Mouse (Mus musculus): ENCODE data around the gene Kiss1r. TPM values are rescaled to one million over a fixed set of nuclear protein-coding genes. Genes with fewer than 3 reads are reported as not detected.

Gene Kiss1r
- polyA plus RNA-seq, 1 experiment from 2014 or later, result 0.51 TPM

- Histone ChIP-seq H3K4me2 (ENCODE audit: low read length) (no peak overlapping the region), H3K36me3 (ENCODE audit: control insufficient read depth, insufficient read depth, low read length) (peaks cover 33% of the 10 kb centered on the region), H3K9me3 (ENCODE audit: control insufficient read depth, low read length) (no peaks in the 10 kb centered on the region), H3K9ac (ENCODE audit: low read length) (0 out of 2 replicates have a peak overlapping the region, but pooled peaks have one; percentile 7), H3K27ac (ENCODE audit: low read depth) (no peak overlapping the region), H3K27me3 (replicated peaks; ENCODE audit: control insufficient read depth, insufficient read depth, low read length) (no peaks in the 10 kb centered on the region), H3K4me3 (ENCODE audit: low read depth, low read length) (no peak overlapping the region), H3K4me1 (replicated peaks; ENCODE audit: control insufficient read depth, insufficient read depth, low read length) (peaks cover 36% of the 10 kb centered on the region)
- WGBS, result 87% methylated on average over 18 of the region's 18 CpGs
- DNase-seq (ENCODE audit: low spot score), result no peak
- ATAC-seq (replicated peaks; ENCODE audit: low FRiP score, low TSS enrichment, low read depth), result no peak
These were observed 13.4 kb downstream of the Kiss1r start for GRCm38 (mm10) chr10:79929967-79930825.

GRCm38 (mm10) chr10:79930826-79931186 lies 14.0 kb downstream of the Kiss1r start:
- DNase-seq (ENCODE audit: low spot score) (no peak), ATAC-seq (replicated peaks; ENCODE audit: low FRiP score, low TSS enrichment, low read depth) (no peak)
- Histone ChIP-seq H3K9me3 (ENCODE audit: control insufficient read depth, low read length) (no peaks in the 10 kb centered on the region), H3K27ac (ENCODE audit: low read depth) (no peak overlapping the region), H3K4me3 (ENCODE audit: low read depth, low read length) (no peak overlapping the region), H3K27me3 (replicated peaks; ENCODE audit: control insufficient read depth, insufficient read depth, low read length) (no peaks in the 10 kb centered on the region), H3K4me1 (replicated peaks; ENCODE audit: control insufficient read depth, insufficient read depth, low read length) (peaks cover 33% of the 10 kb centered on the region), H3K4me2 (ENCODE audit: low read length) (no peak overlapping the region), H3K36me3 (ENCODE audit: control insufficient read depth, insufficient read depth, low read length) (peaks cover 39% of the 10 kb centered on the region), H3K9ac (ENCODE audit: low read length) (no peak overlapping the region)
- WGBS, result 91% methylated on average over 16 of the region's 16 CpGs

GRCm38 (mm10) chr10:79931797-79932196 lies 15.0 kb downstream of the Kiss1r start:
- no peak for DNase-seq (ENCODE audit: low spot score)
- Histone ChIP-seq H3K4me3 (ENCODE audit: low read depth, low read length) (no peak overlapping the region), H3K36me3 (ENCODE audit: control insufficient read depth, insufficient read depth, low read length) (peaks cover 44% of the 10 kb centered on the region), H3K9ac (ENCODE audit: low read length) (no peak overlapping the region), H3K4me1 (replicated peaks; ENCODE audit: control insufficient read depth, insufficient read depth, low read length) (peaks cover 37% of the 10 kb centered on the region), H3K4me2 (ENCODE audit: low read length) (no peak overlapping the region), H3K27ac (ENCODE audit: low read depth) (no peak overlapping the region), H3K27me3 (replicated peaks; ENCODE audit: control insufficient read depth, insufficient read depth, low read length) (no peaks in the 10 kb centered on the region), H3K9me3 (ENCODE audit: control insufficient read depth, low read length) (no peaks in the 10 kb centered on the region)
- ATAC-seq (replicated peaks; ENCODE audit: low FRiP score, low TSS enrichment, low read depth), result no peak
- WGBS, result 76% methylated on average over 9 of the region's 9 CpGs

- peak overlapping the region; percentile 43; the same call in 1 of the 2 replicates for H3K27ac ChIP-seq (ENCODE audit: low read depth)
- H3K36me3 ChIP-seq (ENCODE audit: control insufficient read depth, insufficient read depth, low read length), result peaks cover 53% of the 10 kb centered on the region
- no peak overlapping the region for H3K4me3 ChIP-seq (ENCODE audit: low read depth, low read length)
- ATAC-seq (replicated peaks; ENCODE audit: low FRiP score, low TSS enrichment, low read depth) (no peak), DNase-seq (ENCODE audit: low spot score) (no peak)
- no peak overlapping the region for H3K4me2 ChIP-seq (ENCODE audit: low read length)
- H3K9me3 ChIP-seq (ENCODE audit: control insufficient read depth, low read length), result no peaks in the 10 kb centered on the region
- H3K9ac ChIP-seq (ENCODE audit: low read length), result 0 out of 2 replicates have a peak overlapping the region, but pooled peaks have one; percentile 7
- peaks cover 39% of the 10 kb centered on the region for H3K4me1 ChIP-seq (replicated peaks; ENCODE audit: control insufficient read depth, insufficient read depth, low read length)
- WGBS, result 22% methylated on average over 8 of the region's 8 CpGs
- H3K27me3 ChIP-seq (replicated peaks; ENCODE audit: control insufficient read depth, insufficient read depth, low read length), result no peaks in the 10 kb centered on the region
These were observed 16.0 kb downstream of the Kiss1r start for GRCm38 (mm10) chr10:79932736-79933135.

- Histone ChIP-seq H3K4me2 (ENCODE audit: low read length) (no peak overlapping the region), H3K9ac (ENCODE audit: low read length) (no peak overlapping the region), H3K27me3 (replicated peaks; ENCODE audit: control insufficient read depth, insufficient read depth, low read length) (no peaks in the 10 kb centered on the region), H3K4me1 (replicated peaks; ENCODE audit: control insufficient read depth, insufficient read depth, low read length) (peaks cover 39% of the 10 kb centered on the region), H3K4me3 (ENCODE audit: low read depth, low read length) (no peak overlapping the region), H3K27ac (ENCODE audit: low read depth) (0 out of 2 replicates have a peak overlapping the region, but pooled peaks have one; percentile 43), H3K36me3 (ENCODE audit: control insufficient read depth, insufficient read depth, low read length) (peaks cover 57% of the 10 kb centered on the region), H3K9me3 (ENCODE audit: control insufficient read depth, low read length) (no peaks in the 10 kb centered on the region)
- ATAC-seq (replicated peaks; ENCODE audit: low FRiP score, low TSS enrichment, low read depth), result no peak
- DNase-seq (ENCODE audit: low spot score), result no peak
- 61% methylated on average over 9 of the region's 9 CpGs for WGBS
These were observed 16.4 kb downstream of the Kiss1r start for GRCm38 (mm10) chr10:79933145-79933679.

- no peak overlapping the region for H3K4me2 ChIP-seq (ENCODE audit: low read length)
- H3K9me3 ChIP-seq (ENCODE audit: control insufficient read depth, low read length), result no peaks in the 10 kb centered on the region
- ATAC-seq (replicated peaks; ENCODE audit: low FRiP score, low TSS enrichment, low read depth), result no peak
- peaks cover 57% of the 10 kb centered on the region for H3K36me3 ChIP-seq (ENCODE audit: control insufficient read depth, insufficient read depth, low read length)
- H3K4me1 ChIP-seq (replicated peaks; ENCODE audit: control insufficient read depth, insufficient read depth, low read length), result peaks cover 37% of the 10 kb centered on the region
- H3K27me3 ChIP-seq (replicated peaks; ENCODE audit: control insufficient read depth, insufficient read depth, low read length), result no peaks in the 10 kb centered on the region
- no peak overlapping the region for H3K27ac ChIP-seq (ENCODE audit: low read depth)
- DNase-seq (ENCODE audit: low spot score), result no peak
- no peak overlapping the region for H3K9ac ChIP-seq (ENCODE audit: low read length)
- H3K4me3 ChIP-seq (ENCODE audit: low read depth, low read length), result no peak overlapping the region
- WGBS, result 72% methylated on average over 6 of the region's 6 CpGs
These were observed 17.1 kb downstream of the Kiss1r start for GRCm38 (mm10) chr10:79933861-79934260.

- no peak overlapping the region for H3K4me3 ChIP-seq (ENCODE audit: low read depth, low read length)
- no peak overlapping the region for H3K9ac ChIP-seq (ENCODE audit: low read length)
- H3K4me2 ChIP-seq (ENCODE audit: low read length), result no peak overlapping the region
- H3K27me3 ChIP-seq (replicated peaks; ENCODE audit: control insufficient read depth, insufficient read depth, low read length), result no peaks in the 10 kb centered on the region
- no peak overlapping the region for H3K27ac ChIP-seq (ENCODE audit: low read depth)
- peaks cover 33% of the 10 kb centered on the region for H3K4me1 ChIP-seq (replicated peaks; ENCODE audit: control insufficient read depth, insufficient read depth, low read length)
- no peaks in the 10 kb centered on the region for H3K9me3 ChIP-seq (ENCODE audit: control insufficient read depth, low read length)
- 0 out of 2 replicates have a peak, but pooled peaks have one; percentile 13 for ATAC-seq (replicated peaks; ENCODE audit: low FRiP score, low TSS enrichment, low read depth)
- H3K36me3 ChIP-seq (ENCODE audit: control insufficient read depth, insufficient read depth, low read length), result peaks cover 57% of the 10 kb centered on the region
- no peak for DNase-seq (ENCODE audit: low spot score)
- 69% methylated on average over 13 of the region's 13 CpGs for WGBS
These were observed 17.5 kb downstream of the Kiss1r start for GRCm38 (mm10) chr10:79934272-79934721.

GRCm38 (mm10) chr10:79934794-79935569 lies 18.2 kb downstream of the Kiss1r start:
- 89% methylated on average over 16 of the region's 16 CpGs for WGBS
- H3K4me1 ChIP-seq (replicated peaks; ENCODE audit: control insufficient read depth, insufficient read depth, low read length), result peaks cover 30% of the 10 kb centered on the region
- no peak for DNase-seq (ENCODE audit: low spot score)
- no peak overlapping the region for H3K9ac ChIP-seq (ENCODE audit: low read length)
- no peak for ATAC-seq (replicated peaks; ENCODE audit: low FRiP score, low TSS enrichment, low read depth)
- H3K9me3 ChIP-seq (ENCODE audit: control insufficient read depth, low read length), result no peaks in the 10 kb centered on the region
- H3K36me3 ChIP-seq (ENCODE audit: control insufficient read depth, insufficient read depth, low read length), result peaks cover 60% of the 10 kb centered on the region
- H3K4me3 ChIP-seq (ENCODE audit: low read depth, low read length), result no peak overlapping the region
- H3K4me2 ChIP-seq (ENCODE audit: low read length), result no peak overlapping the region
- H3K27me3 ChIP-seq (replicated peaks; ENCODE audit: control insufficient read depth, insufficient read depth, low read length), result no peaks in the 10 kb centered on the region
- H3K27ac ChIP-seq (ENCODE audit: low read depth), result no peak overlapping the region

Measured in intestine, embryonic 14.5 days (tissue).